Mouse (Mus musculus) neural tube, embryonic 14.5 days (tissue): ENCODE measurements at regions not wholly inside any gene's neighbourhood (a gene's known extent, or its start where the extent isn't known, plus 50 kb on each side); places are given as distances from the start of the nearest gene placed in this dataset.

Source experiments
- ATAC-seq: fragments of 200-750 bp; cut with Nextera tagmentation; 2 replicates; pipeline ENCODE4 v1.8.0; 2017; ENCODE audit warnings: low read depth, mild to moderate bottlenecking, moderate TSS enrichment, moderate library complexity
- H3K27ac ChIP-seq: fragments of 300-500 bp; sonication (generic); 2 replicates; pipeline ENCODE4 v1.5.1; 2014; ENCODE audit warnings: low read depth, mild to moderate bottlenecking, control low read depth, low read length, moderate library complexity, mixed read lengths
- H3K27me3 ChIP-seq: fragments of 300-500 bp; sonication (generic); 2 replicates; pipeline ENCODE4 v1.6.1; 2014; ENCODE audit warnings: low read length; ENCODE audit not compliant: control insufficient read depth, insufficient read depth
- H3K36me3 ChIP-seq: fragments of 300-500 bp; sonication (generic); 2 replicates; pipeline ENCODE4 v1.6.1; 2014; ENCODE audit warnings: low read length, mixed read lengths; ENCODE audit not compliant: control insufficient read depth, insufficient read depth
- H3K4me1 ChIP-seq: fragments of 300-500 bp; sonication (generic); 2 replicates; pipeline ENCODE4 v1.6.1; 2014; ENCODE audit warnings: low read length; ENCODE audit not compliant: control insufficient read depth, insufficient read depth
- H3K4me2 ChIP-seq: fragments of 300-500 bp; sonication (generic); 2 replicates; pipeline ENCODE4 v1.6.1; 2014; ENCODE audit warnings: mild to moderate bottlenecking, low read depth, low read length, control low read depth
- H3K4me3 ChIP-seq: fragments of 300-500 bp; sonication (generic); 2 replicates; pipeline ENCODE4 v1.5.1; 2014; ENCODE audit warnings: low read depth, low read length, control low read depth, mixed read lengths
- H3K9ac ChIP-seq: fragments of 300-500 bp; sonication (generic); replicated peaks from 2 replicates; pipeline ENCODE4 v1.6.1; 2014; ENCODE audit warnings: low read depth, mild to moderate bottlenecking, control low read depth, low read length, mixed read lengths
- H3K9me3 ChIP-seq: fragments of 300-500 bp; sonication (generic); 2 replicates; pipeline ENCODE4 v1.6.1; 2016; ENCODE audit warnings: low read length; ENCODE audit not compliant: control insufficient read depth
- WGBS: fragments of 180-500 bp; shearing (Covaris S2); extraction: QIAGEN DNeasy Blood & Tissue Kit; methylation state at CpG from one replicate; pipeline ENCODE4 v1.1.7; 2014; 5-methylcytosine and 5-hydroxymethylcytosine counted together

GRCm38 (mm10) chr10:19086995-19087394, 71.5 kb upstream of the Tnfaip3 start:
- H3K9ac ChIP-seq: no peak overlapping the region
- H3K4me3 ChIP-seq: no peak overlapping the region
- no peaks in the 10 kb centered on the region for H3K4me1 ChIP-seq
- no peaks in the 10 kb centered on the region for H3K9me3 ChIP-seq
- WGBS: 92% methylated on average over 1 of the region's 1 CpGs
- no peak overlapping the region for H3K4me2 ChIP-seq
- H3K27ac ChIP-seq: no peak overlapping the region
- ATAC-seq: no peak
- no peaks in the 10 kb centered on the region for H3K27me3 ChIP-seq
- H3K36me3 ChIP-seq: no peaks in the 10 kb centered on the region

GRCm38 (mm10) chr10:19082136-19082535, 66.7 kb upstream of the Tnfaip3 start:
- 89% methylated on average over 4 of the region's 4 CpGs for WGBS
- Histone ChIP-seq H3K36me3 (no peaks in the 10 kb centered on the region), H3K4me2 (no peak overlapping the region), H3K4me3 (no peak overlapping the region), H3K27ac (no peak overlapping the region), H3K27me3 (no peaks in the 10 kb centered on the region), H3K9me3 (no peaks in the 10 kb centered on the region), H3K4me1 (no peaks in the 10 kb centered on the region), H3K9ac (no peak overlapping the region)
- no peak for ATAC-seq

GRCm38 (mm10) chr10:19078047-19078446, 62.6 kb upstream of the Tnfaip3 start:
- 81% methylated on average over 4 of the region's 4 CpGs for WGBS
- Histone ChIP-seq H3K9me3 (no peaks in the 10 kb centered on the region), H3K4me3 (no peak overlapping the region), H3K4me2 (no peak overlapping the region), H3K4me1 (no peaks in the 10 kb centered on the region), H3K27ac (no peak overlapping the region), H3K36me3 (no peaks in the 10 kb centered on the region), H3K9ac (no peak overlapping the region), H3K27me3 (no peaks in the 10 kb centered on the region)
- ATAC-seq: no peak

- Histone ChIP-seq H3K27me3 (no peaks in the 10 kb centered on the region), H3K27ac (no peak overlapping the region), H3K4me1 (no peaks in the 10 kb centered on the region), H3K36me3 (no peaks in the 10 kb centered on the region), H3K9ac (no peak overlapping the region), H3K4me2 (no peak overlapping the region), H3K4me3 (no peak overlapping the region), H3K9me3 (no peaks in the 10 kb centered on the region)
- WGBS: 91% methylated on average over 5 of the region's 5 CpGs
- ATAC-seq: no peak
Measured at GRCm38 (mm10) chr10:19068377-19068776, 52.9 kb upstream of the Tnfaip3 start.

- no peaks in the 10 kb centered on the region for H3K27me3 ChIP-seq
- H3K4me1 ChIP-seq: no peaks in the 10 kb centered on the region
- H3K9me3 ChIP-seq: no peaks in the 10 kb centered on the region
- H3K36me3 ChIP-seq: no peaks in the 10 kb centered on the region
- no peak overlapping the region for H3K27ac ChIP-seq
- no peak overlapping the region for H3K9ac ChIP-seq
- no peak for ATAC-seq
- WGBS: 77% methylated on average over 3 of the region's 3 CpGs
- no peak overlapping the region for H3K4me3 ChIP-seq
- no peak overlapping the region for H3K4me2 ChIP-seq
Measured at GRCm38 (mm10) chr10:19067623-19068022, 52.2 kb upstream of the Tnfaip3 start.

- WGBS: 93% methylated on average over 5 of the region's 5 CpGs
- Histone ChIP-seq H3K27me3 (no peaks in the 10 kb centered on the region), H3K27ac (no peak overlapping the region), H3K4me2 (no peak overlapping the region), H3K9me3 (no peaks in the 10 kb centered on the region), H3K36me3 (no peaks in the 10 kb centered on the region), H3K9ac (no peak overlapping the region), H3K4me3 (no peak overlapping the region), H3K4me1 (no peaks in the 10 kb centered on the region)
- no peak for ATAC-seq
Measured at GRCm38 (mm10) chr10:19066821-19067350, 51.4 kb upstream of the Tnfaip3 start.
